Mouse (Mus musculus) lung, embryonic 14.5 days (tissue): ENCODE results near the gene Rhobtb1. TPM values are rescaled to one million over a fixed set of nuclear protein-coding genes. Genes with fewer than 3 reads are reported as not detected.
A peak's percentile ranks its signal among the peaks of the same experiment; 100 is the strongest.

Source experiments
- ATAC-seq: fragments of 200-750 bp; cut with Nextera tagmentation; 2 replicates; pipeline ENCODE4 v1.8.0; 2017; ENCODE audit warnings: mild to moderate bottlenecking, moderate TSS enrichment, moderate library complexity; ENCODE audit not compliant: insufficient read depth
- DNase-seq: peaks from one replicate; pipeline ENCODE4 v3.0.0-alpha.2; 2015
- H3K27ac ChIP-seq: fragments of 300-500 bp; sonication (generic); 2 replicates; pipeline ENCODE4 v1.5.1; 2014; ENCODE audit warnings: low read depth, mild to moderate bottlenecking, moderate library complexity
- H3K27me3 ChIP-seq: fragments of 300-500 bp; sonication (generic); 2 replicates; pipeline ENCODE4 v1.6.1; 2014; ENCODE audit warnings: low read length, control low read depth; ENCODE audit not compliant: insufficient read depth
- H3K36me3 ChIP-seq: fragments of 300-500 bp; sonication (generic); 2 replicates; pipeline ENCODE4 v1.6.1; 2014; ENCODE audit warnings: control low read depth; ENCODE audit not compliant: insufficient read depth
- H3K4me1 ChIP-seq: fragments of 300-500 bp; sonication (generic); 2 replicates; pipeline ENCODE4 v1.6.1; 2014; ENCODE audit warnings: antibody characterized with exemption, control low read depth; ENCODE audit not compliant: insufficient read depth
- H3K4me2 ChIP-seq: fragments of 300-500 bp; sonication (generic); 2 replicates; pipeline ENCODE4 v1.6.1; 2014; ENCODE audit warnings: mild to moderate bottlenecking
- H3K4me3 ChIP-seq: fragments of 300-500 bp; sonication (generic); 2 replicates; pipeline ENCODE4 v1.5.1; 2014; ENCODE audit warnings: low read depth, low read length
- H3K9ac ChIP-seq: fragments of 300-500 bp; sonication (generic); 2 replicates; pipeline ENCODE4 v1.6.1; 2014
- H3K9me3 ChIP-seq: fragments of 300-500 bp; sonication (generic); 2 replicates; pipeline ENCODE4 v1.6.1; 2016; ENCODE audit warnings: low read depth, low read length, control low read depth
- CTCF ChIP-seq: IDR thresholded peaks from 2 replicates; pipeline ENCODE4 v1.5.1; 2016; ENCODE audit warnings: antibody characterized with exemption, low read depth
- WGBS: fragments of 180-500 bp; shearing (Covaris S2); extraction: QIAGEN DNeasy Blood & Tissue Kit; methylation state at CpG from one replicate; pipeline ENCODE4 v1.1.7; 2014; 5-methylcytosine and 5-hydroxymethylcytosine counted together
- polyA plus RNA-seq: library from polyadenylated mRNA; unstranded; fragments of >200 nt; fragmentation: Nextera tagmentation; extraction: Ambion mirVana; gene quantifications from 2 replicates; pipeline ENCODE4 v1.2.1, GENCODE M21; 2014

Rhobtb1 gene
- polyA plus RNA-seq, 1 experiment from 2014 or later, result 19.4 TPM

GRCm38 (mm10) chr10:69149252-69149651, 2.0 kb upstream of the Rhobtb1 start:
- Histone ChIP-seq H3K27ac (no peak overlapping the region), H3K27me3 (no peaks in the 10 kb centered on the region), H3K9me3 (no peaks in the 10 kb centered on the region), H3K4me2 (no peak overlapping the region), H3K4me3 (no peak overlapping the region), H3K4me1 (no peaks in the 10 kb centered on the region), H3K9ac (no peak overlapping the region), H3K36me3 (no peaks in the 10 kb centered on the region)
- 83% methylated on average over 7 of the region's 7 CpGs for WGBS
- ATAC-seq (no peak), DNase-seq (no peak)
- TF ChIP-seq CTCF, result no peak

DNA sequence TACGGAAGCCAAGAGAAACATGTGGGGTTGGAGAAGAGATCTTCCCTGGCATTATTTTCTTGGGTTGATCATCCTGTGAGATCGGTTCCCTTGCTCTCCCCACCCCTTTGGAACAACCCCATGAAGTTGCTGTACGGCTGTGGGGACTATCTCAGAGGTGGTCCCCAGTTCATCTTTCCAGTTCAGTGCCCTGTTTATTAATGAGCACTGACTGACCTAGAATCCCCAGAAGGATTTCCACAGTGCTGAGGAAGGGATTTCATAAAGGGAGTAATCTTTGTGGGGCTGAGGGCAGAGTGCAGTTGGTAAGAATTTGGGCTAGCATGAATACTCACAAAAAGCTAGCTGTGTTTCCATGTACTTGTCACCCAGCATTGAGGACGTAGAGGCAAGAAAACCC, 1.7 kb downstream of the Rhobtb1 start:
- ATAC-seq (no peak), DNase-seq (no peak)
- WGBS, result 84% methylated on average over 4 of the region's 4 CpGs
- no peaks in the 10 kb centered on the region for H3K9me3 ChIP-seq
- TF ChIP-seq CTCF, result no peak
- no peaks in the 10 kb centered on the region for H3K36me3 ChIP-seq
- no peaks in the 10 kb centered on the region for H3K27me3 ChIP-seq
- H3K9ac ChIP-seq, result no peak overlapping the region
- no peak overlapping the region for H3K4me2 ChIP-seq
- no peaks in the 10 kb centered on the region for H3K4me1 ChIP-seq
- H3K27ac ChIP-seq, result no peak overlapping the region
- H3K4me3 ChIP-seq, result no peak overlapping the region

DNA sequence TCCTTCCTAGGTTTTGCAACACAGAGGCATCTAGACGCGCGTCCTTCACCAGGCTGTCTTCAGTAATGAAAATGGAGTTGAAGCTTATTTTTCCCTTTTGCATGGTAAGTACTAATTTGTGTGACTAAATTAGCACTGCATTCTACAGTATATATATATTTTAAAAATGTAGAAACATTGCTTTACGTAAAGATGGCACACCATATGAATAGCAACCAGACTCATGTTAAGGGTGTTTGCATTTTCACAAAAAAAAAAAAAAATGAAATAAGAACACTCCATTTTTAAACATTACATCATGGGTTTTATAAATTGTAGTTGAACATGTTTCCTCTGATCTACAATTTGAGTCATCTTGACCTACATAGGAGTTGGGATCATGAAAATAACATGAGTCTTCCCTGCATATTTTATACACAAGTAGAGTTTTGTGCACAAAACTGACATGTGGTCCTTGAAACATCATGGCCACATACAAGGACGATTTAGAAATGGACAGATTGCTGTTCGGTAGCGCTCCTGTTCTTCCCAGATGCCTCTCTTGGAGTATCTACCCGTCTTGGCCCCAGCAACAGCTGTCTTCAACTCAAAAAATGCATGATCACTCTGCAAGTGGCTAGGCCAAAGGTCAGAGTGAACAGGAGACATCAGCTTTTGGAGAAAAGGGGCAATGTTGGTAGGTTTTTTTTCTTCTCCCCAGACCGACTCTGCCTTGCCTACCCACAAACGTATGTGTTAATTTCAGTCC, 4.4 kb downstream of the Rhobtb1 start:
- WGBS, result 80% methylated on average over 10 of the region's 10 CpGs
- no peaks in the 10 kb centered on the region for H3K9me3 ChIP-seq
- no peak for ATAC-seq
- H3K4me2 ChIP-seq, result no peak overlapping the region
- no peak overlapping the region for H3K4me3 ChIP-seq
- H3K9ac ChIP-seq, result no peak overlapping the region
- no peak for DNase-seq
- no peaks in the 10 kb centered on the region for H3K36me3 ChIP-seq
- no peak overlapping the region for H3K27ac ChIP-seq
- no peaks in the 10 kb centered on the region for H3K27me3 ChIP-seq
- H3K4me1 ChIP-seq, result no peaks in the 10 kb centered on the region
- no peak for TF ChIP-seq CTCF

DNA sequence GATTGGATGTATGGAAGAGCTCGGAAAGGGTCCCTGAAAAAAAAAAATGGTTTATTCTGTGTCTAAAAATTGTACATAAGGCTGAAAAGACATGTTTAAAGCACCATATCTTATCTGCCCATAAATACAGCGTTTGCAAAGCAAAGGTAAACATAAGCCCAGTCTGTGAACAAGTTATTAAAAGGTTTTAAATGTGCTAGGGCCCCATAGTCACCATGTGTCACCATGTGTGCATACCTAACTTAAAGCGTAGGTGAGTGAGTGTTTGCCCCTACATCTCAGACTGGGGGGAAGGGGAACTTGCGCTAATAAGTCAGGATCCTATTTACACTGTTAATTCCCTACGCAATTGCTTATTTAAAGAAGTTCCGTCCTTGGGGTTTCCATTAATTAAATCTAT, 5.2 kb downstream of the Rhobtb1 start:
- Histone ChIP-seq H3K4me2 (no peak overlapping the region), H3K9me3 (no peaks in the 10 kb centered on the region), H3K27ac (no peak overlapping the region), H3K27me3 (no peaks in the 10 kb centered on the region), H3K4me1 (no peaks in the 10 kb centered on the region), H3K9ac (no peak overlapping the region), H3K36me3 (no peaks in the 10 kb centered on the region), H3K4me3 (no peak overlapping the region)
- ATAC-seq, result no peak
- 46% methylated on average over 6 of the region's 6 CpGs for WGBS
- TF ChIP-seq CTCF, result no peak
- DNase-seq, result peak; percentile 3

GRCm38 (mm10) chr10:69157471-69157870, 6.2 kb downstream of the Rhobtb1 start:
- Histone ChIP-seq H3K4me1 (no peaks in the 10 kb centered on the region), H3K4me3 (no peak overlapping the region), H3K27me3 (no peaks in the 10 kb centered on the region), H3K4me2 (no peak overlapping the region), H3K27ac (no peak overlapping the region), H3K36me3 (no peaks in the 10 kb centered on the region), H3K9ac (no peak overlapping the region), H3K9me3 (no peaks in the 10 kb centered on the region)
- no peak for ATAC-seq
- no peak for TF ChIP-seq CTCF
- 58% methylated on average over 2 of the region's 2 CpGs for WGBS
- peak; percentile 3 for DNase-seq

- H3K27me3 ChIP-seq, result no peaks in the 10 kb centered on the region
- TF ChIP-seq CTCF, result no peak
- H3K9ac ChIP-seq, result no peak overlapping the region
- H3K4me3 ChIP-seq, result no peak overlapping the region
- no peak overlapping the region for H3K27ac ChIP-seq
- DNase-seq (no peak), ATAC-seq (no peak)
- H3K9me3 ChIP-seq, result no peaks in the 10 kb centered on the region
- WGBS, result 74% methylated on average over 2 of the region's 2 CpGs
- H3K4me2 ChIP-seq, result no peak overlapping the region
- H3K36me3 ChIP-seq, result no peaks in the 10 kb centered on the region
- H3K4me1 ChIP-seq, result no peaks in the 10 kb centered on the region
These were observed 9.6 kb downstream of the Rhobtb1 start for GRCm38 (mm10) chr10:69160877-69161276.

- Histone ChIP-seq H3K4me1 (no peaks in the 10 kb centered on the region), H3K9me3 (no peaks in the 10 kb centered on the region), H3K4me3 (no peak overlapping the region), H3K27me3 (no peaks in the 10 kb centered on the region), H3K36me3 (no peaks in the 10 kb centered on the region), H3K27ac (no peak overlapping the region), H3K4me2 (no peak overlapping the region), H3K9ac (no peak overlapping the region)
- DNase-seq (no peak), ATAC-seq (no peak)
- 77% methylated on average over 3 of the region's 3 CpGs for WGBS
- no peak for TF ChIP-seq CTCF
These were observed 10.3 kb downstream of the Rhobtb1 start for GRCm38 (mm10) chr10:69161503-69161902.
